Mouse (Mus musculus) E14TG2a.4 (cell line): ENCODE data around the gene Nuf2.

Experiments
- H3K27me3 ChIP-seq: 2 replicates; pipeline ENCODE4 v1.6.1; 2014; ENCODE audit warnings: low read length, control low read depth; ENCODE audit not compliant: insufficient read depth
- H3K36me3 ChIP-seq: 2 replicates; pipeline ENCODE4 v1.6.1; 2014; ENCODE audit warnings: low read length, control low read depth; ENCODE audit not compliant: insufficient read depth
- H3K4me1 ChIP-seq: replicated peaks from 2 replicates; pipeline ENCODE4 v1.6.1; 2014; ENCODE audit warnings: low read depth, low read length, control low read depth
- H3K4me3 ChIP-seq: replicated peaks from 2 replicates; pipeline ENCODE4 v1.5.1; 2014; ENCODE audit warnings: mild to moderate bottlenecking, low read length
- H3K9me3 ChIP-seq: 2 replicates; pipeline ENCODE4 v1.6.1; 2014; ENCODE audit warnings: low read length, control low read depth
- CTCF ChIP-seq: conservative IDR thresholded peaks from 2 replicates; pipeline ENCODE4 v1.5.1; 2014; ENCODE audit warnings: low read length
- NANOG ChIP-seq: IDR thresholded peaks from 2 replicates; pipeline ENCODE4 v1.6.1; 2014; ENCODE audit warnings: borderline replicate concordance, low read length, mixed read lengths
- POU5F1 ChIP-seq: IDR thresholded peaks from 2 replicates; pipeline ENCODE4 v1.6.1; 2014; ENCODE audit warnings: low read length, borderline replicate concordance

Nuf2 gene

GRCm38 (mm10) chr1:169530876-169531701 lies at the start of gene Nuf2:
Gene Nuf2 (minus strand): TSS chr1:169531464.
- peak within 1 kb of the TSS; percentile 92 for H3K4me3 ChIP-seq
- no peaks in the 10 kb centered on the region for H3K27me3 ChIP-seq
- TF ChIP-seq POU5F1: no peak
- no peak for TF ChIP-seq CTCF
- TF ChIP-seq NANOG: no peak
- peaks cover 16% of the 10 kb centered on the region for H3K4me1 ChIP-seq
- H3K36me3 ChIP-seq: peaks cover 23% of the 10 kb centered on the region
- no peaks in the 10 kb centered on the region for H3K9me3 ChIP-seq

- H3K4me1 ChIP-seq: no peaks in the 10 kb centered on the region
- no peaks in the 10 kb centered on the region for H3K36me3 ChIP-seq
- no peak for TF ChIP-seq POU5F1
- no peak for TF ChIP-seq CTCF
- TF ChIP-seq NANOG: no peak
- H3K27me3 ChIP-seq: no peaks in the 10 kb centered on the region
- no peak overlapping the region for H3K4me3 ChIP-seq
- H3K9me3 ChIP-seq: no peaks in the 10 kb centered on the region
These were observed 48.3 kb upstream of the Nuf2 start for GRCm38 (mm10) chr1:169579572-169579971.

- Histone ChIP-seq H3K4me3 (no peak overlapping the region), H3K27me3 (no peaks in the 10 kb centered on the region), H3K4me1 (no peaks in the 10 kb centered on the region), H3K9me3 (no peaks in the 10 kb centered on the region), H3K36me3 (no peaks in the 10 kb centered on the region)
- TF ChIP-seq NANOG (no peak), CTCF (no peak), POU5F1 (no peak)
These were observed 42.9 kb upstream of the Nuf2 start for GRCm38 (mm10) chr1:169574136-169574535.

GRCm38 (mm10) chr1:169555621-169556020 lies 24.4 kb upstream of the Nuf2 start:
- no peaks in the 10 kb centered on the region for H3K27me3 ChIP-seq
- no peaks in the 10 kb centered on the region for H3K9me3 ChIP-seq
- TF ChIP-seq CTCF (no peak), POU5F1 (no peak), NANOG (no peak)
- H3K36me3 ChIP-seq: no peaks in the 10 kb centered on the region
- H3K4me3 ChIP-seq: no peak overlapping the region
- no peaks in the 10 kb centered on the region for H3K4me1 ChIP-seq

DNA sequence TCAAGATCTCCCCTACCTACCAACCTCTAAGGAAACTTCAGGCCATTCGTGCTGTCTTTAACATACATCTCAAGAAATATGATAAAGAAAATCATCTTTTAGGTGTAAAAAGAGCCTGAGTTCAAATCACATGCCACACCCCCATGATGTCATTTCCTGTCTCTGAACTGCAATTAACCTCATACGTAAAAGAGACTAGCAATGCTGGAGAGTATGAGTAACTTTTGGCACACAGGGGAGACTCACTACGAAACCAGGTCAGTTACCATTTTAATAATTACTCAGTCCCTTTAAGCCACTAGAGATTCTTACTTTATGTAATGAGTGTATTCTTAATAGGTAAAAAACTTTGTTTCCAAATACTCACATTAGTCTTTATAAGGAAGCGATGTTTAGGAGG lies 23.8 kb upstream of the Nuf2 start:
- H3K4me1 ChIP-seq: no peaks in the 10 kb centered on the region
- H3K4me3 ChIP-seq: no peak overlapping the region
- no peaks in the 10 kb centered on the region for H3K27me3 ChIP-seq
- TF ChIP-seq CTCF (no peak), POU5F1 (no peak), NANOG (no peak)
- no peaks in the 10 kb centered on the region for H3K9me3 ChIP-seq
- H3K36me3 ChIP-seq: no peaks in the 10 kb centered on the region

GRCm38 (mm10) chr1:169553446-169553845 lies 22.2 kb upstream of the Nuf2 start:
- H3K4me1 ChIP-seq: no peaks in the 10 kb centered on the region
- H3K36me3 ChIP-seq: no peaks in the 10 kb centered on the region
- no peaks in the 10 kb centered on the region for H3K9me3 ChIP-seq
- H3K27me3 ChIP-seq: no peaks in the 10 kb centered on the region
- no peak for TF ChIP-seq POU5F1
- TF ChIP-seq NANOG: no peak
- no peak for TF ChIP-seq CTCF
- H3K4me3 ChIP-seq: no peak overlapping the region

DNA sequence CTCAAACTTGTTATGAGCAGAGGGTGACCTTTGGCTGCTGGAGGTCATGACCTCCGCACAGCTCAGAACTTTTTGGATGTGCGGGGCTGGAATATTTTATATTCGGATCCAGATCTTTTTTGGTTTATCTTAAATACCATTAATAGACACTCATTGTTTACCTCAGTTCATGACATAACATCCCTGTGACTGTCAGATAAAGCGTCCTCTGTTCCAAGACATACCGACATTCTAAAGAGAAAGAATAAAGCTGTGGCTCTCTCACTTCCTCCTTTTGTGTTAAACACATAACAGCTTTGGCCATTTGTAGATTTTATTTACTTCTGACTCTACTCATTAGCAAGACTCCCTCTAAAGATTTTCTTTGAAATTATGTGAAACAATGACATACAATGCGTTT lies 9.2 kb upstream of the Nuf2 start:
- Histone ChIP-seq H3K4me1 (no peaks in the 10 kb centered on the region), H3K9me3 (0 out of 2 replicates have a peak, but pooled peaks cover 5% of the 10 kb centered on the region), H3K36me3 (no peaks in the 10 kb centered on the region), H3K4me3 (no peak overlapping the region), H3K27me3 (no peaks in the 10 kb centered on the region)
- TF ChIP-seq CTCF (no peak), POU5F1 (no peak)

DNA sequence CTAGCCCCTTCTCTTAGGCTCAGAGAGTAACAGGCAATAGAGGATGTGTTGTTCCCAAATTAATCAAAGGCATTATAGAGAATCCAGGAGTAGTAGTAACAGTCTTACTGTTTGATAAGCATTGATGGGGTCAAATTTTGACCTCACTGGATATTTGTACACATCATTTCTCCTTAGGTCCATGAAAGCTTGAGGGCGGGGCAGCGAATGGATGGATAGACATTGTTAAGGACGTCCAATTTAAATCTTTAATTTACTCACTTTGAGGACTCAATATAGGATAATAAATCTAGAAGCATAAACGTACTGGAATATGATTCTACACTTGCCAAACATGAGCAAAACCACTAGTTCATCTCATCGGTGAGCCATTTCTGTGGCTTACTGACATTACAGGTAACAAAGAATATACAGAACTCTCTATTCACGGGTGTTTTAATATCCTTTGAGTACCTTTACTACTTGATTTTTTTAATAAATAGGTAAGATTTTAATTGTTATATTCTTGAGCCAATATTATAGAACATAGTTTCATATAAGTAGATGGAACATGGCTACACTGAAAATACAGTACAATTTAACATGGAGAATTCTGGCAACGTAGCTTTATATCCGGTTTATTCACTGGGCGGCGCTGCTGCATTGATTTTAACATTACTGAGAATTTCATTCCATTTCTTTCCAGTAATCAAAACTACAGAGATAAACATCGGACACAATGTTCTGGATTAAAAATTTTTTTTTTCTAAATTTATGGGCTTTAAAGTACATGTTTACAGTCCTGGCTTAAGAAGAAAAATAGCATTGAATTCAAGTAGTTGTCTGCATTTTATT lies 655 bp upstream of the Nuf2 start:
- no peaks in the 10 kb centered on the region for H3K9me3 ChIP-seq
- H3K36me3 ChIP-seq: peaks cover 16% of the 10 kb centered on the region
- TF ChIP-seq NANOG (no peak), CTCF (peak; percentile 42)
- peak overlapping the region; percentile 92 for H3K4me3 ChIP-seq
- H3K4me1 ChIP-seq: peaks cover 16% of the 10 kb centered on the region
- no peaks in the 10 kb centered on the region for H3K27me3 ChIP-seq
